Mouse (Mus musculus) bone marrow, adult 2 months (tissue): ENCODE data around the gene Prim2.

Experiments
- CTCF ChIP-seq: fragments of 200-500 bp; IDR thresholded peaks from 2 replicates; pipeline ENCODE4 v1.5.1; 2011; ENCODE audit warnings: low read length, control low read depth; ENCODE audit not compliant: control insufficient read depth, insufficient read depth
- POLR2A ChIP-seq: fragments of 200-500 bp; IDR thresholded peaks from 2 replicates; pipeline ENCODE4 v1.6.1; 2011; ENCODE audit warnings: low read depth, mild to moderate bottlenecking, control low read depth, low read length, borderline replicate concordance; ENCODE audit not compliant: control insufficient read depth

- TF ChIP-seq CTCF (no peak), POLR2A (no peak)
These were observed 139.9 kb downstream of the Prim2 start for GRCm38 (mm10) chr1:33529543-33530232.
